Mouse (Mus musculus): ENCODE results near the gene Gm4707.
"Not testable (repeated sequence)": the region's sequence is repeated elsewhere in the genome, so short reads cannot be mapped to it uniquely, and the experiment has no call there.

Gm4707 gene

DNA sequence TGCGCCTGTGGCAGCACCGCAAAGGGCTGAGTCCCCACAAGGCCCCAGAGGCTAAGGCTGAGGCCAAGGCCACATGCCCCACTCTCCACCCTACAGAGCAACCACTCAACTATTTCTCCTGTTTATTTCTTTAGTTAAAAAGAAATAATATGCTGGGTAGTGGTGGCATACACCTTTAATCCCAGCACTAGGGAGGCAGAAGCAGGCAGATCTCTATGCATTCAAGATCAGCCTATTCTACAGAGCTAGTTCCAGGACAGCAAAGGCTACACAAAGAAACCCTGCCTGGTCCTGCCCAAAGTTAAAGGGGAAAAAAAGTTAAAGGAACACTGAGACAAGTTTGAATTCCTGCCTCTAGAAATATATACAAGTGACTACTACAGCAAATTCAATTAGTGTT lies at the start of gene Gm4707:
Gm4707 (minus strand) TSS at position 101 of the 400 bp plus-strand sequence.
- DNase-seq (ENCODE audit: low spot score in 2 of 2), result no peak

DNA sequence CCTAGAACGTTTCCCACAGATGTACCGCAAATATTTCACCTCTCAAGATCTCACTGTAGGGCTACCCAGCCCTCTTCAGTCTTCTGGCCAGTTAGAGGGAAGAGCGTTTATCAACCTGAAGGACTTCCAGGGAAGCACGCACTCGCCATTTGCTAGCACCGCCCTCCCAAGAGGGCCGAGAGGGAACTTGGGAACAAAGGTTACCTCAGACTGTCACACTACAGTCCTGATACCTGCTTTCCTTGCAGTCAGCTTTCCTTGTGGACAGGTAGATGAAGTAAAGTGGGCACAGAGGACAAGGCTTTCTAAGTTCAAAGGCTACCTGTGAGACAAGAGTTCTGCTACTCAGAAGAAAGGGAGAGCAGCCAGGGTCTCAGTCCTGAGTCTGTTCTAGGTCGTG lies 47.1 kb upstream of the Gm4707 start:
- DNase-seq (ENCODE audit: low spot score in 2 of 2), result no peak

DNA sequence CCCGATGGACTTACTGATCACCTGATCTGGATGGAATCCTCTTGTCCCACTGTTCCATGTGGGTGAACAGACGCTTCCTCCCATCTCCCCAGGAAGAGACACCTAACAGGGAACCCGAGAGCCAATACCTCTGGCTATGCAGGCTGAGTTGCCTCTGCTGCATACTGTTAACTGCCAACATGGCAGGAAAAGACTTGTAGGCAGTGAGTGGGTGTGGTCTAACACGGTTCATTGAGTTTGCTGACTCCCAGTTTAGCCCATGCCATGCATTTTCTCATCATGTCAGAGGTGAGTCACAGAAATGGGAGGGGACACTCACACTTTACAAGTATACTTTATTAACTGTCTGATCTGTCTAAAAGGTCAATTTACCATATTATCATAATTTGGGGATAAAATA lies 36.1 kb upstream of the Gm4707 start:
- DNase-seq (ENCODE audit: low spot score in 2 of 2), result no peak

DNA sequence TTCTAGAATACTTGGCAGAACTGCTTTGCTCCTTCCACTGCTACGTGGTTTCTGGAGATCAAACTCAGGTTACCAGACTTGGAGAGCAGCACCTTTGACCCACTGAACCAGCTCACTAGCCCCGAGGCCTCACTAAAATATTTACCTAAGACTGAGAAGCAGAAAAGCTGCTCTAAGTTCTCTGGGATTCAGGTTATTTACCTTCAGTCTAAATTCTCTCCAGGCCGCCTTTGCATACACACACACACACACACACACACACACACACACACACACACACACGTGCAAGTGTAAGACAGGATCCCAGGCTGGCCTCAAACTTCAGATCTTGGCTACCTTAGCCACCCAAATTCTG lies 31.6 kb upstream of the Gm4707 start:
- DNase-seq (ENCODE audit: low spot score in 2 of 2), result no peak

DNA sequence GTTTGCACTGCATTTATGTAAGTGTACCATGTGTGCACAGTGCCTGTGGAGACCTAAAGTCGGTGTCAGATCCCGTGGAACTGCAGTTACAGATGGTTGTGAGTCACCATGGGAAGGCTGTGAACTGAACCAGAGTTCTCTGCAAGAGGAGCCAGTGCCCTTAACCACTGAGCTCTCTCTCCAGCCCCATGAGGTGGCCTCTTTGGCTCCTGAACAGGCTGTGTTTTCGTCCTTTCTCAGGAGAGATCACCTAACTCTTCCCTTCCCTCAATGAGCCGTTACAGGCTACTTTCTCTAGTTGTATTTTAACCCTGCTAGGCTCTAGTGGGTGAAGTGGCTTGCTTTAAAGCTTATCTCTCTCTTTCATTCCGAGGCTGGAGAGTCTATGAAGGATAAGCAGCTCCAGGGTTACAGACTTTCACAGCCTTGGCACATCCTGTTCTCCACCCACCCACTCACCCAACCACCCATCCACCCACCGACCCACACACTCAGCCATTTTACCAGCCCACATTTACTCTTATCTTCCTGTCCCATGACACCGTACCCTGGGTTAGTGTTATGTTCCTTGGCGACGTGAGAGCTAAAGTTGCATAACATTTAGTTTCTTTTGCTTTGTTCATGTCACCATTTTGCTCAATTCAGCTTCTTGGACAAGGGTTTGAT lies 31.1 kb upstream of the Gm4707 start:
- DNase-seq (ENCODE audit: low spot score in 2 of 2), result no peak

DNA sequence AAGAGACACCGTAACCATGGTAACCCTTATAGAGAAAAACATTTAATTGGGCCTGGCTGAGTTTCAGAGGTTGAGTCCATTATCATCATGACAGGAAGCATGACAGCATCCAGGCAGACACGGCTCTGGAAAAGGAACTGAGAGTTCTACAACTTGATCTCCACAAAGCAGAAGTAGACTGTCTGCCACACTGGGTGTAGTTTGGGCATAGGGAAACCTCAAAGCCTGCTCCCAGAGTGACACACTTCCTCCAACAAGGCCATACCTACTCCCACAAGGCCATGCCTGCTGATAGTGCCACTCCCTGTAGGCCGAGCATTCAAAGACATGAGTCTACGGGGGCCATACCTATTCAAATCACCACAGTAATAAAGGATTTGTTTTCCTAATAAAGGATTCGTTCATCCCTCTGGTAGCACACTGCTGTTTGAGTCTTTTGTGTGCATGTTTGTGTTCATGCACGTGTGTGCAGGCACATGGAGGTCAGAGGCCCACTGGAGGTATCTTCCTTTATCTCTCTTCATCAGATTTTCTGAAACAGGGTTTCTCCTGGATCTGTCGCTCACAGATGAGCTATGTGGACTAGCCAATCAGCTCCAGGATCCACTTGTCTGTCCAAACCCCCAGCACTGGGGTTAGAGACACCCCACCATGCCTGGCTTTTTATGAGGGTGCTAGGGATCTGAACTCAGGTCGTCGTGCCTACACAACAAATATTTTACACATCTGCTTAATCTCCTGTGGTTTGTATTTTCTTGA lies 30.2 kb upstream of the Gm4707 start:
- DNase-seq (ENCODE audit: low spot score in 2 of 2), result no peak

DNA sequence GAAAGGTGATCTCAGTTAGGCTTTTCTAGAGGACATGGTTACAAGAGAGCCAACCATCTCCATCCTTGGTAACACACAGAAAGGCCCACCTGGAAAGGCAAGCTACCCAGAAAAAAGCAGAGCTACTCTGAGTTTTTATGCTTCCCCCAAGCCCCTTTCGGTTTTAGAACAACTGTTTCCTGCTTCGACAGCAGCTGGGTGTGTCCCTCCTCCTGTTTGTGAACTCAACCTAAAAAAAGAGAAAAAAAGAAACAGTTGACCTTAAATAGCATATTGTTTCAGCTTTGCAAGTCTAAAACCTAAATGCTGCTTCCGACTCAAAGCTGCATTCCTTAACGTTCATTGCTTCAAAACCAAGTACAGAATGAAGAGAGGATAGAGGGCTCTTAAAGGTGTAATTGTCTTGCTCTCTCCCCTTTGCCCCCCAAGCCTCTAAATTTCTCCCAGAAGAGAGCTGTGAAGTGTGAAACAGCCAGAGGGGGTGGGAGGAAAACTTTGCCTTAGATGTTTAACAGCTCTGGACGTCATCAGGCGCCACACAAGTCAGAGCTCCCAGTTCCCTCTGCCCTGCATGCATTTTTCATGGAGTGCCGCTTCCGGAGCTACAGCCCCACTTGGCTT lies 26.6 kb upstream of the Gm4707 start:
- peak; percentile 39 to 51 for DNase-seq (ENCODE audit: low spot score in 2 of 2)

DNA sequence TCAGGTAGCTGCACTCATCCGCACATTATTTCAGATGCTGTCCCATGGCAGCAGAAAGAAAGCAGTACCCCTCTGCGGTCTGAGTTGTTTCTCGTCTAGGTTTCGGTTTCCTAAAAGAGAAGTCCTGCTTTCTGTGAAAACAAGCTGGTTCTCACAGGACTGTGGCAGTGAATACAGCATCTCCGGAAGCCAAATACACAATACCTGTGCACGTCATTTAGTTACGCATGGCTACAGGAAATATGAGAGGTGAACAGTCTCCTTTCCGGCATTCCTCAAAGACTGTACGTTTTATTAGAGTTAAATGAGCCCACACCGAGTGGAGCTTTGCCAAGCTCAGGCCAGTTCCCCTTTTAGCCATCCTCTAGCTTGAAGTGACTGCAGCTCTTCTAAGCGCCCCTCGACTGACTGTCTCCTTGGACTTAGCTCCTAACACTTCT lies 26.1 kb upstream of the Gm4707 start:
- DNase-seq (ENCODE audit: low spot score in 2 of 2), result peak; percentile 56 to 59

DNA sequence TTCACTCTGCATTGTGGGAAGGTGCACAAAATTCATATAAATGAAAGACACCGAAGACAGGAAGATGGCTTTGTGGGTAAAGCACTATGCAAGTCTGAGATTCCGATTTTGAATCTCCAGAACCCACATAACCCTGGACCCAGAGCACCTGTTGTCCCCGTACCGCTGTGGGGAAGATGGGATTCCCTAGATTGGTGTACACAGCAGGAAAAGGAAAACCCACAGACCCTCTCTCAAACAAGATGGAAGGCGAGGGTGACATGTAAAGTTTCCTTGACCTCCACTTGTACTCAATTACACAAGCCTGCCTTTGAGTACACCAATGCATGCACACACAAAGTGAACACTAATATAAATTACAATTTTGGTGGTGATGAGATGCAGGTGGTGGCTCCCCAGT lies 25.0 kb upstream of the Gm4707 start:
- DNase-seq (ENCODE audit: low spot score in 2 of 2), result no peak

DNA sequence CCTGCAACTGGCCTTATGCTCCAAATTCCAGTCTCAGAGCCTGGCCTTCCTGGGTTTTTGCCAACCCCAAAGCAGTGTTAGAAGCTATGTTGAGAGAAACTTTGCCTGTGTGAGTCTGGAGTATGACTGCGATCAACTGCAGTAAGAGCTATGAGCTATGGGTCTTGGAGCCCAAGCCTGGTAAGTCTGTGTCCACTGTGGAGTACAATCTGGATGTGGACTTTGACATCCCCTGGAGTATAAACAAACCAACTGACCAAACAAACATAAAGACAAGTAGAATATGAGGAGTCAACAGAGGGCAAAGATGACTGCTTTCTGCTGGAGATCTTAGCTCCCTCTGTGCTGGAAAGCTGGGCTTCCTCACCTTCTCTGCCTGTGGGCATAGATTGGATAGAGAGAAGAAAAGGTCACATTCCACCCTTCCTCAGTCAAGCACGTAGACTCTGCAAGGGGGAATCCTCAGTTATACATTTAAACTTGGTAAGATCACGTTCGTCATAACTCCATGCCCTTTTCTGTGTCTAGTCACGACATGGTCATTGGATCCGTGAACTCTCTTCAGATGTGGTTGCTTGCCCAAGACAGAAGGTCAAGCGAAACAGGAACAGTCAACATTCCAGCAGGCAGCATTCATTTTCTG lies 23.8 kb upstream of the Gm4707 start:
- no peak for DNase-seq (ENCODE audit: low spot score in 2 of 2)

DNA sequence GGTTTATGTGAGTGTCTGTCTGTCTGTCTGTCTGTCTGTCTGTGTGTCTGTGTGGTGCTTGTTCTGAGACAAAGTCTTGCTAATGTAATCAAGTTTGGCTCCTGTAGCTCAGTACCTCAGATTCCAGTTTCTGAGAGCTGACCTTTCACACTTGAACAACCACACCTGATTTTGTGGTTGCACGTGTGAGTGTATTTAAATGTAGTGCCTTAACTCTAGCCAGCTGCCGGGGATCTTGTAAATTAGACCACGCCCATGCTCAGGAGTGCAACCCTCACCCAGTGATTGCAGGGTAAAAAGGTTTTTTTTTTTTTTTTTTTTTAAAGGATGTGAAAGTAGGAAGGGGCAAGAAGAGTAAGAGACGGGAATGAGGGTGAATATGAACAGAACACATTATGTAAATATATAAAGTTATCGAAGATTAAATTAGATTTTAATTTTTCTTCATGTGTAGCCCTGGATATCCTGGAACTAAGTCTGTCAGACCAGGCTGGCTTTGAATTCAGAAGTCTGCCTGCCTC lies 19.7 kb upstream of the Gm4707 start:
- DNase-seq (ENCODE audit: low spot score in 2 of 2), result no peak

DNA sequence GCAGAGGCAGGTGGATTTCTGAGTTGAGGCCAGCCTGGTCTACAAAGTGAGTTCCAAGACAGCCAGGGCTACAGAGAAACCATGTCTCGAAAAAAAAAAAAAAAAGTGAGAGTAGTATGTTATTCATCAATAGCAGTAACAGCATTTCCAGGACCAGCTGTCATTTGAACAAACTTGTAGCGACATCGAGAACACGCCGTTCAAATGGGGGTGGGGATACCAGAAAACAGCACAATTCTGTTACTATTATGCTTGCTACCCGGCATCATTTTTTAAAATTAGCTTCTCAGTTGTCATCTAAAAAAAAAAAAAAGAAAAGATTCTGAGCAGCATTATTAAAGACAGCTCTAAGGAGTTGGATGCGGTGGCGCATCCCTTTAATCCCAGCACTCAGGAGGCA lies 17.8 kb upstream of the Gm4707 start:
- no peak for DNase-seq (ENCODE audit: low spot score in 2 of 2)

DNA sequence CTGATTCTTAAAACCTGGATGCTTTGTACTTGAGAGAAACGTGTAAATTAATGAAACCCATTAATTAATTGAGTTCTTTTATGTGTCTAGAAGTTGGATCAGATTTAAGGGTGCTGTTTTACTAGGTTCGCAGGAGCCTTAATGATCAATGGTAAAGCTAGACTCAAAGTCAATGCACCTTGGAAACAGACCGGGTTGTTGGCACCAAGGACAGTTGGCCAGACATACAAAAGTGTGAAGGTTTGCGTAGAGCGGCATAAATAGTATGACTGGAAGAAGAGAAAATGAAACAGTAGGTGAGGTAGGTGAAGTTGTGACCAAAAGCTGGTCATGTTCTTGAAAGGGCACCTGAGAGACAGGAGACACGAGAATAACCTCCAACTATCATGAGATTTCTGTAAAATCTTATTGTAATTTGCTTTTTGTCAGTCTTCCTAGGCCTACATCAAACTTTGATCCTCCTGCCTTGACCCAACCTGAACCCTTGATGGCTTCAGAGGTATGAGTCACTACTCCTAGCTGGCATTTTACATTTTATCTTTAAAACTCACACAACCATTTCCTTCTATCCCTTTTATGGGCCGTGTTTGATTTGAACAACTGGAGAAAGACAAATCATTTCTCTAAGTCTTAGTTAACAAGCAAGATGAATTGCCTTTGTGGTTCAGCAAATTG lies 16.8 kb upstream of the Gm4707 start:
- DNase-seq (ENCODE audit: low spot score in 2 of 2), result no peak

DNA sequence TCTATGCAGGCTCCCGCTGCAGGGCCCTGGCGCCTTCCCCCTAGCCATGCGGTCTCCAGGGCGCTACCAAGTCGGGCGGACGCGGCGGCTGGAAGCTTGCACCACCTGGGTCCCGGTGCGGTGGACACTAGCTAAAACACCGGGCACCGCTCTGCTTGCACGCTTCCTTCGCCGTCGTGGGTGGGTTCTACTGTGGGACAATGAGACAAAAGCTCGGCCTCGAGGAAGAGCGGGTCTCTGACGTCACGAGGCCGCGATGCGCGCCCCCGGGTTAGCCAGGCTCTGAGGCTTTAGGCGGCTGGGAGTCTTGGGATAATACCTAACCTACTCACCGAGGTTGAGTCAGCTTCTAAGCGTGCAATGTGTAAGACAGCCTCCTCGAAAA lies 16.0 kb upstream of the Gm4707 start:
- peak in 1 of 2 experiments; percentile 67 for DNase-seq (ENCODE audit: low spot score in 2 of 2)

DNA sequence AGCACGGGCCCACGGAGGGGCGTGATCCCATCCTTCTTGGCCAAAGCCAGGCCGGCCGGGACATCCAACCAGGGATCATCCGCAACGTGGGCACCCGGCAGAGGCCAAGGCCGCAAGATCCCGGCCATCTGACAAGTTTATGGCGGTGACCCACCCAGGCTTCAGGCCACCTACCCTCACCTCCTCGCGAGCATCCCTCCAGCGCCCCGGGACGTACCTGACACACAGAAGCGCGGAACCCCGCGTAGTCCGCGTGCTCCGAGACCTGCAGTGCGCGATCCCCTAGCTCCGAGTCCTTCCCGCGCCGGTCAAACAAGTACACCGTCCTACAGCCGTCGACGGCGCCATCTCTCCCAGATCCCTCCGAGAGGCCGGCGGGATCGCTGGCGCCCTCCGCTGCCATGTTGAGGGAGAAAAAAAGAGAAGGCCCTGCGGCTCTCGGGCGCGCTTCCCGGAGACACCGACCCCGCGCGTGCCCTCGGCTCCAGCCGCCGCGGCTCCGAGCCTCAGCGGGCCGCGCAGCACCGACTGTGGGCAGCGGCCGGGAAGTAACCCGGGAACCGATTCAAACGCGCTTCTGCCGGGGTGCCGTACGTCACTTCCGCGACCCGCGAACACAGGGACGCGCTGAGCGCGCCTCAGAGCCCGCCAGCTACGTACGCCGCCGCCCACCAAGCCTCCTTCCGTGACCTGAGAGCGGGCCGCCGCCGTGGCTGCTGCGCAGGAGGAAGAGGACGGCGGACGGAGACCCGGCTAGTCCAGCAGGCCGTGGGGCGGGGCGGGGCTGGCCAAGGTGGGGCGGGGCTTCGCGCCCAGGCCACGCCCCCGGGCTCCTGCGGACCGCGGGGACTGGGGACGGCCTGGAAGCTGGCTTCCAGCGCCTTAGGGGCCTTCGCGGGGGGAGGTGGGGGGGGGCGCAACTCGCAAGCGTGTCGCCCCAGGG lies 15.3 kb upstream of the Gm4707 start, which contains the start of gene Smchd1:
Smchd1 (minus strand) TSS at position 582 of the 943 bp plus-strand sequence.
- DNase-seq (ENCODE audit: low spot score in 2 of 2), result peak; percentile 95 to 96

DNA sequence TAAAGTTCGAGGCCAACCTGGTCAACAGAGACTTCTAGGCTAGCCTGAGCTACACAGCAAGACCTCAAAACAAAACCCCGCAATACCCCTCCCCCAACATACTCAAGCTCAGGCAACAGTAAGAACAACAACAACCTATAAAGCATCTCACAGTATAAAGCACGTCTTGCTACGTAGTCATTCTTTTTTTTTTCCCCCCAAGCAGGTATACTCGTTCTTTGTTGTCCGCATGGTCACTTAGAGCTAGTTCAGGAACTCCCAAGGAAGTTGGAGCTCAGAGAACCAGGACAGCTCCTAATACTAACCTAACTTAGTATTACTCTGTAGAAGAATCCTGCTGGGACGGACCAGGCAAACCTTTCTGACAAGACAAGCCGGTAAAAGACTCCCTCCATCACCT lies 14.4 kb upstream of the Gm4707 start:
- DNase-seq (ENCODE audit: low spot score in 2 of 2), result no peak

DNA sequence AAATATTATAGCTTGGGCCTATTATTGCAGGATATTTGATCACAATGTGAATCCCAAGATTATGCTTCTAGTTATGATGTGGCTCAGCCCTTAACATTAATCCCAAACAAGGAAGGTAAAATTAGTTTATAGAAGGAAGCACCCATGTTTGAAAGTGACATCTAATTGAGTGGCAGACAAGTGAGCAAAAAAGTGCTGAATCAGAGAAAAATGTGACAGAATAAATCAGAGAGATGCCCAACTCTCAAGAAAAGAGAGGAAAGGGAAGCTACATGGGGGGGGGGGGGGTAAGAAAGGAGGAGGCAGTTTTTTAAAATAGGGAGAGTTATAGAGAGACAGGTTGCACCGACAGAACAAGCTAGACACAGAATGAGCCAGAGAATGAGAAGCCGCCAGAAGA lies 11.5 kb upstream of the Gm4707 start:
- DNase-seq (ENCODE audit: low spot score in 2 of 2), result no peak

DNA sequence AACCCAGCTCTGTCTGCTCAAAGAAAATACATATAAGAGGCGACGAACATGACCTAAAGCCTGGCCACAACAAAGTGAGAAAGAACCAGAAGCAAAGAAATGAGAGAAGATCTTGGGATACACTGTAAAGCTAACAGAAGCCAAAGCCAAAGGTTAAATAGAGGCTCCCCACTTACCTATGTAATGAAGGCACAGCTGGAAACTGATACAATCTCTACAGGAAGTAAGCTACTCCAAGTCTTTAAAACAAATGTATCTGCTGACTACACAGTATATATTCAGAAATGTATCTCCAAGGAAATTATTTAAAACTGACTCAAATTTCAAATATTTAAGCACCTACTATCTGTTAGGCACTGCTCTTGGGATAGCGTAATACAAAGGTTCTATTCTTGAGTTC lies 594 bp upstream of the Gm4707 start:
- no peak for DNase-seq (ENCODE audit: low spot score in 2 of 2)

DNA sequence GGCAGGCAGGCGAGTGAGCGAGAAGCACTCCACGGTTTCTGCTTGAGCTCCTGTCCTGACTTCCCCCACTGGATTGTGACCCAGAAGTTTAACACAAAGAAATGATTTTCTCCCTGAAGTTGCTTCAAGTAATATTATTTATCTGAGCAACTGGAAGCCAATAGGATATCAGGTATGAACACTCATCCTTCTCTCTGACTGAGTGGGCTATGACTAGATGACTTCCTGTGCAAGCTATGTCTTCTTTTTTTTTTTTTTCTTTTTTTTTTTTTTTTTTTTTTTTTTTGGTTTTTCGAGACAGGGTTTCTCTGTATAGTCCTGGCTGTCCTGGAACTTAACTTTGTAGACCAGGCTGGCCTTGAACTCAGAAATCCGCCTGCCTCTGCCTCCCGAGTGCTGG lies 2.4 kb downstream of the Gm4707 start:
- DNase-seq (ENCODE audit: low spot score in 2 of 2), result not testable (repeated sequence)

DNA sequence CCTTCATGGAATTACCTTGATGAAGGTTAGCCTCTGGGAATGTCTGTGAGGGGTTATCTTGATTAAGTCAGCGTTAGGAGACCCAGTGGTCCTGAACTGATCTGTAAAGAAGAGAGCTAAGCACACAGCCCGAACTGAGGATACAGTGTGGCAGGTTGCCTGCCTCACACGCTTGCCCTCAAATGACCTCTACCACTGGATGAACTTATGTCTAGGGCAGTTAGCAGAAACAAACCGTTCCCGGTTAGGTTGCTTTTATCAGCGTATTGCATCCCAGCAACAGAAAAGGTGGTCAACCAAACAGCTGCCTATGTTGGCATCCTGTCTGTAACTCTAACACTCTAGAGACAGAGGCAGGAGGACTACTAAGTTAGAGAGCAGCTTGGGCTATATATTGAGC lies 14.5 kb downstream of the Gm4707 start:
- DNase-seq (ENCODE audit: low spot score in 2 of 2), result peak in 1 of 2 experiments; percentile 17

DNA sequence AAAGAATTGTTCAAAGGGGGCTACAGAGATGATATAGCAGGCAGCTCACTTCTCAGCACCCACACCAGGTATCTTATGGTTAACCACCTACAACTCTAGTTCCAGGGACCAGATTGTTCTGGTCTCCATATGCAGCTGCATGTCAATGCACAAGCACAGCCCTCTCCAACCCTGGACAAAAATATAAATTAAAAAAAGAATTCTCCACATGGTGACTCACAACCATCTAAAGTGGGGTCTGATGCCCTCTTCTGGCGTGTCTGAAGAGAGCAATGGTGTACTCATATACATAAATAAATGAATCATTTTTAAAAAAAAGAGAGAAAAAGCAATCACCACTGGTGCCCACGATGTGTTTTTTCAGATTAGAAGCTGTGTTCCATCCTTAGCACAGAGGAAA lies 15.0 kb downstream of the Gm4707 start:
- no peak for DNase-seq (ENCODE audit: low spot score in 2 of 2)
